Mouse (Mus musculus) midbrain, postnatal 0 days (tissue): Measurements from ENCODE around the gene Maz. TPM values are rescaled to one million over a fixed set of nuclear protein-coding genes. Genes with fewer than 3 reads are reported as not detected.

ENCODE experiments used
- ATAC-seq: fragments of 200-750 bp; cut with Nextera tagmentation; 2 replicates; pipeline ENCODE4 v1.8.0; 2017; ENCODE audit warnings: moderate number of reproducible peaks, mild to moderate bottlenecking, moderate TSS enrichment, moderate library complexity; ENCODE audit not compliant: low FRiP score
- DNase-seq: peaks from one replicate; pipeline ENCODE4 v3.0.0-alpha.2; 2015; ENCODE audit warnings: low spot score
- H3K27ac ChIP-seq: fragments of 300-500 bp; sonication (generic); 2 replicates; pipeline ENCODE4 v1.5.1; 2014; ENCODE audit warnings: low read depth, mild to moderate bottlenecking, low read length, mixed read lengths
- H3K27me3 ChIP-seq: fragments of 300-500 bp; sonication (generic); 2 replicates; pipeline ENCODE4 v1.6.1; 2014; ENCODE audit warnings: low read length, control low read depth, mixed read lengths; ENCODE audit not compliant: insufficient read depth
- H3K36me3 ChIP-seq: fragments of 300-500 bp; sonication (generic); 2 replicates; pipeline ENCODE4 v1.6.1; 2014; ENCODE audit warnings: low read length, control low read depth, mixed read lengths; ENCODE audit not compliant: insufficient read depth
- H3K4me1 ChIP-seq: fragments of 300-500 bp; sonication (generic); 2 replicates; pipeline ENCODE4 v1.6.1; 2014; ENCODE audit warnings: mild to moderate bottlenecking, control low read depth, antibody characterized with exemption, low read length, mixed read lengths; ENCODE audit not compliant: insufficient read depth
- H3K4me2 ChIP-seq: fragments of 300-500 bp; sonication (generic); 2 replicates; pipeline ENCODE4 v1.6.1; 2014; ENCODE audit warnings: low read depth, mild to moderate bottlenecking, low read length, mixed read lengths; ENCODE audit not compliant: poor library complexity, severe bottlenecking
- H3K4me3 ChIP-seq: fragments of 300-500 bp; sonication (generic); 2 replicates; pipeline ENCODE4 v1.5.1; 2014; ENCODE audit warnings: low read depth, mild to moderate bottlenecking, low read length, moderate library complexity
- H3K9ac ChIP-seq: fragments of 300-500 bp; sonication (generic); replicated peaks from 2 replicates; pipeline ENCODE4 v1.6.1; 2014; ENCODE audit warnings: mild to moderate bottlenecking, low read length, moderate library complexity, mixed read lengths; ENCODE audit not compliant: poor library complexity, severe bottlenecking
- H3K9me3 ChIP-seq: fragments of 300-500 bp; sonication (generic); 2 replicates; pipeline ENCODE4 v1.6.1; 2016; ENCODE audit warnings: low read length, control low read depth
- CTCF ChIP-seq: IDR thresholded peaks from 2 replicates; pipeline ENCODE4 v1.5.1; 2016; ENCODE audit warnings: antibody characterized with exemption, mild to moderate bottlenecking
- WGBS: fragments of 180-500 bp; shearing (Covaris S2); extraction: QIAGEN DNeasy Blood & Tissue Kit; methylation state at CpG from one replicate; pipeline ENCODE4 v1.1.7; 2014; 5-methylcytosine and 5-hydroxymethylcytosine counted together
- polyA plus RNA-seq: library from polyadenylated mRNA; unstranded; fragments of >200 nt; fragmentation: Nextera tagmentation; extraction: Ambion mirVana; gene quantifications from 2 replicates; pipeline ENCODE4 v1.2.1, GENCODE M21; 2015
- total RNA-seq: library from RNA; depleted of rRNA; stranded (reverse); fragments of >200 nt; gene quantifications from 2 replicates; pipeline ENCODE4 v1.2.3, GENCODE M21; 2014

The Maz gene
- total and polyA plus RNA-seq, 2 experiments from 2014 or later = 68.3 to 245 TPM

GRCm38 (mm10) chr7:127007313-127008024 is 19.4 kb downstream of the Maz start:
- no peak for DNase-seq
- no peak for ATAC-seq
- Histone ChIP-seq H3K4me3 (no peak overlapping the region), H3K9ac (no peak overlapping the region), H3K4me1 (no peaks in the 10 kb centered on the region), H3K27me3 (no peaks in the 10 kb centered on the region), H3K27ac (no peak overlapping the region), H3K9me3 (no peaks in the 10 kb centered on the region), H3K36me3 (no peaks in the 10 kb centered on the region), H3K4me2 (no peak overlapping the region)
- 83% methylated on average over 6 of the region's 6 CpGs for WGBS
- no peak for TF ChIP-seq CTCF

GRCm38 (mm10) chr7:127004122-127004875 is 22.5 kb downstream of the Maz start:
- DNase-seq (no peak), ATAC-seq (no peak)
- Histone ChIP-seq H3K4me3 (no peak overlapping the region), H3K36me3 (no peaks in the 10 kb centered on the region), H3K9me3 (no peaks in the 10 kb centered on the region), H3K27me3 (no peaks in the 10 kb centered on the region), H3K9ac (no peak overlapping the region), H3K27ac (no peak overlapping the region), H3K4me2 (no peak overlapping the region), H3K4me1 (no peaks in the 10 kb centered on the region)
- TF ChIP-seq CTCF = peak; percentile 39; the same call in 1 of the 2 replicates
- 87% methylated on average over 4 of the region's 4 CpGs for WGBS

GRCm38 (mm10) chr7:127003620-127004019 is 23.2 kb downstream of the Maz start:
- Histone ChIP-seq H3K36me3 (no peaks in the 10 kb centered on the region), H3K4me1 (no peaks in the 10 kb centered on the region), H3K4me2 (no peak overlapping the region), H3K9ac (no peak overlapping the region), H3K9me3 (no peaks in the 10 kb centered on the region), H3K27me3 (no peaks in the 10 kb centered on the region), H3K4me3 (no peak overlapping the region), H3K27ac (no peak overlapping the region)
- no peak for DNase-seq
- 90% methylated on average over 5 of the region's 5 CpGs for WGBS
- TF ChIP-seq CTCF = no peak
- no peak for ATAC-seq

GRCm38 (mm10) chr7:126999568-126999967 is 27.3 kb downstream of the Maz start:
- no peak for ATAC-seq
- no peak for TF ChIP-seq CTCF
- Histone ChIP-seq H3K9me3 (no peaks in the 10 kb centered on the region), H3K4me1 (no peaks in the 10 kb centered on the region), H3K9ac (no peak overlapping the region), H3K4me3 (no peak overlapping the region), H3K27ac (no peak overlapping the region), H3K27me3 (no peaks in the 10 kb centered on the region), H3K4me2 (no peak overlapping the region), H3K36me3 (no peaks in the 10 kb centered on the region)
- DNase-seq = no peak
- WGBS = 86% methylated on average over 10 of the region's 10 CpGs

- Histone ChIP-seq H3K27me3 (no peaks in the 10 kb centered on the region), H3K36me3 (no peaks in the 10 kb centered on the region), H3K4me2 (no peak overlapping the region), H3K9me3 (no peaks in the 10 kb centered on the region), H3K4me1 (no peaks in the 10 kb centered on the region), H3K27ac (no peak overlapping the region), H3K4me3 (no peak overlapping the region), H3K9ac (no peak overlapping the region)
- no peak for TF ChIP-seq CTCF
- ATAC-seq (no peak), DNase-seq (no peak)
- 77% methylated on average over 4 of the region's 4 CpGs for WGBS
Measured at GRCm38 (mm10) chr7:126996449-126996848, 30.4 kb downstream of the Maz start.

- Histone ChIP-seq H3K4me3 (no peak overlapping the region), H3K27ac (no peak overlapping the region), H3K4me1 (no peaks in the 10 kb centered on the region), H3K4me2 (no peak overlapping the region), H3K27me3 (no peaks in the 10 kb centered on the region), H3K9ac (no peak overlapping the region), H3K36me3 (no peaks in the 10 kb centered on the region), H3K9me3 (no peaks in the 10 kb centered on the region)
- 76% methylated on average over 8 of the region's 8 CpGs for WGBS
- ATAC-seq (no peak), DNase-seq (no peak)
- no peak for TF ChIP-seq CTCF
Measured at GRCm38 (mm10) chr7:126988816-126989215, 38.0 kb downstream of the Maz start.
